Mouse (Mus musculus): ENCODE results near the gene Pde6h. TPM values are rescaled to one million over a fixed set of nuclear protein-coding genes. Genes with fewer than 3 reads are reported as not detected.
"Not testable (repeated sequence)": the region's sequence is repeated elsewhere in the genome, so short reads cannot be mapped to it uniquely, and the experiment has no call there.

The Pde6h gene
- total RNA-seq (2021) = under 1 TPM in 1 of 2 experiments, not detected in 1; 0.60 TPM
- long read RNA-seq, experiment 1, partial matches to known transcripts = 0 of 1 reads
- long read RNA-seq, experiment 1, other reads (novel, unspliced or antisense) = 1 of 1 reads
- long read RNA-seq, experiment 2, partial matches to known transcripts = 1 of 1 reads
- long read RNA-seq, experiment 2, other reads (novel, unspliced or antisense) = 0 of 1 reads

DNA sequence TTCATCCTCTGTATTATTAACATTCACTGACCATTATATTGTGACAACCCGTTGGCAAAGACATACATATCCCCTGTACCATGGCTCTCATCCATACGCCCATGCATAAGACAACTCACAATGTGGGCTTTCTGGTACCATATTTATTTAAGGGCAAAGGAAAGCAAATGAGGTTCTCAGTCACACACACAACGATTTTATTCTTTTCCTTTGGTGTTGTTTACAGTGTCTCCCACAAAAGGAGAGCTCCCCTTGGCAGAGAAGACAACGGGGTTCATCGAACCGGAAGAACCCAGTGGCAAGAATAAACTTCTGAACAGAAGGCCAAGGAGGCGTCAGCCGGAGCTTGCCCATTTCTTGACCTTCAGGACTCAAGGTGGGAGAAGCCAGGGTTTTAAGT is at the start of gene Pde6h:
Gene Pde6h (plus strand): TSS at position 301 of the 400 bp plus-strand sequence.
- DNase-seq = no peak

DNA sequence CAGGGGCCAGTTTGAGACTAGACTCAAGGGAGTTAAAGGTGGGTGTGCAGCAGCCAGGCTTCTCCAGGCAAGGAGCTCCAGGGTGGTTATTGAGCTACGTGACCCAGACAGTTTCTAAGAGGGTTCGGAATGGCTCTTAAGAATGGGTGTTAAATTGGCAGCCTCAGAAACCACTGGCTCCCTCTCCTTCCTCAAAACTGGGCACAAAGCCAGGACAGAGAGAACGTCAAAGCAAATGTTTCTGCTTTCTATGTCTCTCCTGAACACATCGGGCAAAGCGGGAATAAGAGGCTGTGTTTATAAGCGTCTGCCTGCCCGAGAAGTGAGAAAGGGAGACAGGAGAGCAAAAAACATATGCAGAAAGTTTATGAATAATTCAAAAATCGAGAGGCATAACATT is 49.0 kb upstream of the Pde6h start:
- DNase-seq = peak; percentile 34

DNA sequence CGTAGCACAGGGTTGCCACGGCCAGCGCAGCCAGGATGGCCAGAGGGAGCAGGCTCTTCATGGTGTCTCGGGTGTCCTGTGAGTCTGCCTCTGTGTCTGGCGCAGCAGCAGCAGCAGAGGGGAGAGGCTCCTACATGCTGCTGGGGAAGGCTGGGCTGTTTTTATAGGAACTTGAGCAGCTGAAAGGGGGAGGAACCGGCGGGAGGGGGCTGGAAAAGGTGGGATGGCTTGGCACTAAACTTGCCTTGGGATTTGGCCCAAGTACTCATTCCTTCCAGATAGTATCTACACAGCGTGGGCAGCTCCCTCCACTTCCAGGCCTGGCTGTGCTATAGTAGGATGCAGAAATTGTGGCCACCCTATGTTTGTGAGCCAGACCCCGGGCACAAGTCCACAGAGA is 48.0 kb upstream of the Pde6h start, which contains the start of gene Mgp:
Gene Mgp (minus strand): TSS at position 154 of the 400 bp plus-strand sequence.
- peak; percentile 18 for DNase-seq

DNA sequence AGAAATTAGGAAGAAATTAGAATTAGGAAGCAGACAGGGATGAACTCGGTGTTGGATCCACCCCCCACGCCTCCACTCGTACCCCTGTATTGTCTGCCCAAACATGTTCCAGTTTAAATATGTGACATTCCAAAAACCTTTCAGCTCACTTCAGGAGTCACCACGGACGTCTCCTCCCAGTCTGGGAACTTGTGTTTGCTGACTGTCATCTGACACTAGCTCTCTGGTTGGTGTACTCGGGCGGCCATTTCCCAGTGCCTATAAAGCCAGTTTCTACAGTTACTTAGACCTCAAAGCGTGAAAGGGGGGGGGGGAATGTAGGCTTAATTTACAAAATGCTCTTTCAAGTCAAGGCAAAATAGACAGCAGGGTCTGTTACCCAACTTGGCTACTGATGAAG is 42.0 kb upstream of the Pde6h start:
- DNase-seq = no peak

DNA sequence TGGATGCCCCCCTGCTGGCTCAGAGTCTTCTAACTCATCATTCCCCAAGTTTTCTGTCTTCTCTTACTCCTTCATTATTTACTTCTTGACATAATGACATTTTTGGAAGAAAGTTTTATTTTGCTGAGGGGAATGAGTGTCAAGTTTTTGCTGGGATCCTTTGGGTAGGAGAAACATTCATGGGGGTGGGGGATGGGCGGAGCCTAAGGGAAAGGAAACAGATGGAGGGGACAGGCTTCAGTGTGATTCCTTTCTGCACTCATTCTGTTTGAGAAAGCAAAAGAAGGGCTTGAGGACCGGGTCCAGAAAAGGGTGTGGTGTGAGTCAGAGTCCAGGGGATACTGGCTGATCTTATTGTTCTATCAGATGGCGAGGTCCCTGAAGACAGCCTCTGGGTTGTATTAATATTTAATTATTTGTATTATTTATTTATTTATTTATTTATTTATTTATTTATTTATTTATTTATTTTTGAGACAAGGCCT is 40.2 kb upstream of the Pde6h start:
- no peak for DNase-seq

DNA sequence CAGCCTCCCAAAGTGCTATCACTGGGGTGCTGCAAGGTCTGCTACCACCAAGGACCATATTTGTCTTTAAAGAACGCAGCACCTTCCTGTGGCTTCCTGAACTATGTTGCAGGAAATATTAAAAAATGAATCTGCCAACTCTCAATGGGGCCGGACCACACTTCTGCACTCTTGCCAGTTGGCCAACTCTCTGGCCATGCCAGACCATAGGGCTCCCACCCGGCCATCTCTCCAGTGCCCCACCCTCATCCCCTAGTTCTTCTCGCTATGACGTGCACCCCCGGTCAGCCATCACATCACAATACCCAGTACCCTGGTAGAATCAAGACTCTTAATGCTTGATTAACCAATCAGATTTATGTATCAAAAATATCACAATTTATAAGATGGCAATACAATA is 39.7 kb upstream of the Pde6h start:
- DNase-seq = no peak

DNA sequence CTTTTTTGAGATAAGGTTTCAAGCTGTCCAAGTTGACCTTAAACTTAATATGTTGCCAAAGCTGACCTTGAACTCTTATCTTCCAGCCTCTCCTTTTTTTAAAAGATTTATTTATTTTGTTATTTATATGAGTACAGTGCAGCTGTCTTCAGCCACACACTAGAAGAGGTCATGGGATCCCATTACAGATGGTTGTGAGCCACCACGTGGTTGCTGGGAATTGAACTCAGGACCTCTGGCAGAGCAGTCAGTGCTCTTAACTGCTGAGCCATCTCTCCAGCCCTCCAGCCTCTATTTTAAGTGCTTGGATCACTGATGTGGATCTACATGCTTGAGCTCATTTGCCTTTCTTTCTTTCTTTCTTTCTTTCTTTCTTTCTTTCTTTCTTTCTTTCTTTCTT is 38.9 kb upstream of the Pde6h start:
- not testable (repeated sequence) for DNase-seq

DNA sequence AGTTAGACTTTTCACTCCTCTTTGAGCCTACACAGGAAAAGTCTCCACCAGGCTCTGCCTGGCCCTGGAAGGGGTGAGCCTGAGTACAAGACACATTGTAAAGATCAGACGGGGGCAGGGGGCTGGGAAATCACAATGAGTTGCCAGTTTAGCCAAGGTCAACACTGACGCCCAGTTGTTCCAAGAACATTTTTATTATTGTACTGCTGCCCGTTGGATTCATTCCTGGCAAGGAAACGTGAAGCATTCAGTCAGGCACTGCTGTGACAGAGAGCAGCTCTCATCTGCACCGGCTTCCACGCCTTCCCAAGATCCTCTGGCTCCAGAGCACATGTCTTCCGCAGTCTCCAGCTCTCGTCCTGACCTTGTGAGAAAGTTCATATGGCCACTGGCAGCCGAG is 35.8 kb upstream of the Pde6h start:
- peak; percentile 66 for DNase-seq

DNA sequence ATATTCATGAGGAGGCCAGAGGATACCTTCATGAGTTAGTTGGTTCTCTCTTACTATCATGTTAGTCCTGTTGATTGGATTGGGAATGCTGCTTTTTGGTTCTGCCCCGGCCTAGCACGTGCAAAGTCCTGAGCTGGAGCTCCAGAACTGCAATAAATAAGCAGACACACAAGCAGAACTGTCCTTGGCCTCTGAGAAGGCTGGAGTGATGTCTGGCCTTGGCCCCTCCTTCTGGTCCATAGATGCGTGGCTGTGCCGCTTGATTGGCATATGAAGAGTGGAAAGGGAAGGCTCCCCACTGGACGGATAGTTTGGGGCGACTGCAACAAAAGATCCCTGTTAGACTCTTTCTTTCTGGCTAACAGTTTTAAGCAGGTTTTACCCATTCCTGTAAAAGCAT is 34.6 kb upstream of the Pde6h start:
- peak; percentile 20 for DNase-seq

DNA sequence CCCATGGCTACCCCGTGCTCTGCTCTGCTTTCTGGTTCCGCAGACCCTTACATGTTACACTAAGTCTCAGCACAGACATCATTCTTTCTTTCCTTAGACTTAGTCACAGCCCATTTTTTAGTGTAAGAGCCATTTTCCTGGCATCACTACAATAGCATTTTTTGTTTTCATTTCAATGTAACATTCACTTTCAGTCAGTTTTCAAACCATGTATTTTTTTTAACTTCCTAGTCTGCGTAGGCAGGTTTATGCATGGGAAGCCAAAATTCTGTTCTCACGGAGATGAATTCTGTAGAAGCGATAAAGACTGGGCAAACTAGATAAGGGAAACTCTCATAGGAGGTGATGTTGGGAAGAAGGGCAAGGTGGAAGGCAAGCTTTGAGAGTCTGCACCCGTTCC is 34.1 kb upstream of the Pde6h start:
- DNase-seq = no peak

DNA sequence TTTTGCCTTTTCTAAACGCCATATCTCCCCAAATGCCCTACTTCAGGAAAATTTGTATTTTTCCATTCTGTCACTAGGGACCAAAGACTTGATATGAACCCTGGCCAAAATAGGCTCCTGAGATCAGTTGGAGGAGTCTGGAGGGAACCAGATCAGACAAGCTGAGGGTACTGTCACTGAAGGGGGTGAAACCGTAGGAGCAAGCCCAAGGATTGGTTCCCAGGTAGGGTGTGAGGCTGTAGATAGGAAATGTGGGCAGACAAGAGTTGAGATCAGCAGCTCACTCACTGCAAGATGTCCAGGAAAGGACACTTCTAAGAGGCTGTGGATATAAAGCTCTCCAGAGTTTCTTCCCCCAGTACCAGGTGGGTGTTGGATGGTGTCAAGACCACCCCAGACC is 31.6 kb upstream of the Pde6h start:
- no peak for DNase-seq

DNA sequence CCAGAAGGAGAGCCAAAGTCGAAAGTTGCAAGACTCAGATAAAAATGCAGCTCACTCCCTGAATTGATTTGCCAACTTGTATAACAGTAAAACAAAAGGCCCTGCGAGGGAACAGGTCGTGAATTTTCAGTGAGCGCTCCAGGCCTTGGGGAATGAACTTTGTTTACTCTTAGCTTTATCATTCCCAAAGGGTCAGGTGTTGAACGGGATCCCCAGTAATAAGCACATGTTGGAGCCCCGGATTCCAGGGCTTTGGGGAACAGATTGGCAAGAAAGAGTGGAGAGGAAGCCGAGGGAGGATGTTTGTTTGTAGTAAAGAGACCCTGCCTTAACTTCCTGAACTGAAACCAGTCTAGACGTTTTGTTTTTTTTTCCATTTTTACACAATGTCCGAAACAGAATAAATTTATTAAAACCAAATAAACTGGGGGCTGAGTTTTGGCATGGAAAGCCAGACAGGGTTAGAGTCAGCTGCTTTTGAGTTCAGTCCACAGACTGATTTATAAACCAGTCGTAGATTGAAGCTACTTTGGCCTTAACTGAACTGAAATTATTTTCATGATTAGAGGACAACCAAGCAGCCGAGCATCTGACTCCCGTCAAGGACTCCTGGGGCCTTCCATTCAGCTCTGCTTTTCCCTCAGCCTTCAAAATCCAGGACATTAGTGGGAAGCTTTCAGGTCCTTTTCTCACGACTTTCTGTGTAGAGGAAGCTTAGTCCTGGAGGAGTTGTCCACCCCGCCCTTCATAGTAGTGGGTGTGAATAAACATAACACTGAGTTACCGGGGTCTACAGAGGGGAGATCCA is 28.9 kb upstream of the Pde6h start:
- no peak for DNase-seq

DNA sequence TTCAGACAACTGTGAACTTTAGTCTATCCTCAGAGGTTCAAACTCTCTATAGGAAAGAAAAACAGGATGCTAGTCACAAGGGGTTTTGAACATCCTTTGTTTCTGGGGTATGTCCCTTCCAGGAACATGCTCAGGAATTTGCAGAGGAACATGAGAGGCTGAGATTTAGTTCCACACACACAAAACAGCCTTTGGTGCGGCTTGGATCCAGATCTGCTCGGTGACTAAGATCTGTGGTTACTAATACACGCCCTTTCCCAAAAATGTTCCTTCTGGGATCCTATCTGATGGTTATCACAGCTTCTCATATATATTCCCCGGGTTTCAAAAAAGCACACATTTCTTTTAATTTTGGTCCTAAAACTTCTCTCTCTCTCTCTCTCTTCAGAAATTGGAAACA is 25.8 kb upstream of the Pde6h start:
- DNase-seq = no peak

DNA sequence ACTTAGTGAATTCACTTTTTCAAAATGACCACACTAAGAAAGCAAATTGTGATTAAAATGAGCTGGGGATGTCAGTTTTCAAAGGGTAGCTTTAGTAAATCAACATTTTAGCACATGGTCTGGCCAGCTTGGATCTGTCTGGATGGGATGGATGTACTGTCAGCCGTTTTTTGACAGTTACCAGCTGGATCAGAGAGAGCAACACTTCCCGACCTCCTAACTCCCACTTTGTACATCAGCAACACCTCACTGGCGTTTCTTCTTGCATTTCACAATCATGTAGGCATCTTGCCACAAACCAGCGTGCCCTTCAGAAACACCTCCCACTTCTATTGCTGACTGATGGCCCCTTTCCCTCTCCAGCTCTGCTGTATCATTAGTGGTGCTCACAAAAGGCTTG is 25.4 kb upstream of the Pde6h start:
- no peak for DNase-seq

DNA sequence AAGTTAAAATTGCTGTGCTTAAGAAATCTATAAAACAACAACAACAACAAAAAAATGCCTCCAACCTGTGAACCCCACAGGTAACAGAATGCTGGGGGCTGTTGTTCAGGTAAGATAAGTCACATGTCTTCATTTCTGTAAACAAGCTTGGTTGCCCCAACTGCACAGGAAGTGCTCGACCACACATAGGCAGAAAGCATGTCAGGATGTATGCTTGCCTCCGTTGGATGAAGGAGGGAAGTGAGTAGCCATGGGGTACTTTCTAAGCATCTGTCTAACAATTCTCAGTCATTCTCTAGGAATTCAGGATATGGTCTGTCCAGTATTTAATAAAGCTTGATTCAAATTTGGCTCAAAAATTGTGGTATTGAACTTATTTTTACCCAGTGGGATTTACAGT is 24.7 kb upstream of the Pde6h start:
- DNase-seq = no peak

DNA sequence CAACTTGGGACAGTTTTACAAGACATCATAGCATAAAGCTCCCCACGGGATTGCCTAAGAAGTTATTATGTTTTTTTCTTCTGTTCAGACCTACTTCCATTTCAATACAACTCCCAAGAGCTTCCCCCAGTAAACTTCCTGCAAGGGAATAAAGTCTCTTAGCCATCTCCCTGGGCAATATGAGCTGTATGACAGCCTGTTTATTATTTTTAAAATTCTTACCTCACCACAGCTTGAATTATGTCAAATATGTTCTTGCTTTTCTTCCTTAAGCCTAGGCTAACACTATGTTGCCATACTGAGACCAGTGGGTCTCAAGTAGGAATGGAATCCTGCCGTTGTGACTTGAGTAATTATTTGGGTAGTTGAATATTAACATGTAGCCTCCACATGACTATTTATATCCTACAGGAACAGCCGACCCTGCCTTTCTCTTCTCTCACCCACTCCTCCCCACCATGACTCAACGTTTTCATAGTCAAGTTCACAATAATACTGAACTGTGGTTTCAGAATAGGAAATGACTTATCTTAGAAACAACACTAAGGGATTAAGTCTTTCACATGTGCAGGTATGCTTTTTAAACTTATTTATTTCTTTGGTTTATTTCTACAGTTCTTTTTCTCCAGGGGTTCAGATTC is 23.1 kb upstream of the Pde6h start:
- DNase-seq = no peak

DNA sequence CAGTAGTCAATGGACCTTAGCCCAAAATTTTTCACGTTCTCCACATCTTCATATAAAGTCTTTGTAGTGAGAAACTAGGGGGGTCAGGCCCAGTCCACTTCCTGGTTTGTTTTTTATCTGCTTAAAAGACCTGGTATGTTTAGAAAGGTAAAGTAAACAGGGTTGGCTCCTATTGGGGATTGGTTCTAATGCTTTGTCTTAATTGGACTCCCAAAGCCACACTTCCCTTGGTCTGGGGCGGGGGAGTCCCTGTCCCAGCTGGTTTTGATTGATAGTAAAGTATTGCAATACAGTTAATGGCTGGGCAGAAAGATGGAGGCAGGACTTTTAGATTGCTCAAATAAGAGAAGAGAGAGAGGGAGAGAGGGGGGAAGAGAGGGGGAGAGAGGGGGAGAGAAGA is 22.6 kb upstream of the Pde6h start:
- no peak for DNase-seq

DNA sequence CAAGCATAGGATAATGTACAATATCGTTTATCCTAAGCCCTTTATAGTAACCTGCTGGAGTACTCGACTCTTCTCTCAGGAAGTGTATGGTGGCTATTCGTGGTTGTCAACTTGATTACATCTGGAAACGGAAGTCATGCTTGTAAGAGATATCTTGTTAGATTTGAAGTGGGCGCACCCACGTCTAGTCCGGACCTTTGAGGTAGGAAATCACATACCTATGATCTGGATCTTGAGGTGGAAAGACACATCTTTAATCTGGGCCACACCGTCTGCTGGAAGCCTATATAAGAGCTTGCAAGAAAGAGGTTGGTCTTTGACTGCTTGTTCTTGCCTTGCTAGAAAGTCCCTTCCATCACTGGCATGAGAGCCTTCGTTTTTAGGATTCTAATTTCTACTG is 21.1 kb upstream of the Pde6h start:
- DNase-seq = no peak

DNA sequence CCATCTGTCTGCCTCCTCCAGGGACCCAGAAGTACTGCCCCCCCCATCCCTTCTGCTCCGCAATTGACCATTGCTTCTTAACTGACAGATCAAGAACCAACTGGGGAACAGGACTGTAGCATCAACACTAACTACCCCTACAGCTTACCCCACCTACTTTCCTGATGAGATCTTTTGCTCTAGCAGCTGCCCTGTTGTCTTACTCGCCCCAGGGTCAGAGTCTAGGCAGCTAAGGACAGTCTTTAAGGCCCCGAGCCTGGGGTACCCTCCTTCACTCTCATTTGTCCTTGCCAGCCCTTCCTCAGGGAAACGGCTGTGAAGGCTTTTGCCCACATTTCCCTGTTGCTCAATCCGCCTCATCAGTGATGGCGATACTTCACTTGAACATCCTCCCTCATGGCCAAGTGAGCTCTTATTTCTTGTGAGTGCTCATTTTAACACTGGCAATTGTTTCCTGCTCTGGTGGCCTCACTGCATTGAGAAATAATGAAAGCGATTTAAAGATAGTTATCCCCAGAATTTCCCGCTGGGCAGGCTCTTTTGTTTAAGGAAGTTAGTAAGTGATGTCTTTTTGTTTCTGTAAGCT is 19.7 kb upstream of the Pde6h start:
- DNase-seq = no peak

DNA sequence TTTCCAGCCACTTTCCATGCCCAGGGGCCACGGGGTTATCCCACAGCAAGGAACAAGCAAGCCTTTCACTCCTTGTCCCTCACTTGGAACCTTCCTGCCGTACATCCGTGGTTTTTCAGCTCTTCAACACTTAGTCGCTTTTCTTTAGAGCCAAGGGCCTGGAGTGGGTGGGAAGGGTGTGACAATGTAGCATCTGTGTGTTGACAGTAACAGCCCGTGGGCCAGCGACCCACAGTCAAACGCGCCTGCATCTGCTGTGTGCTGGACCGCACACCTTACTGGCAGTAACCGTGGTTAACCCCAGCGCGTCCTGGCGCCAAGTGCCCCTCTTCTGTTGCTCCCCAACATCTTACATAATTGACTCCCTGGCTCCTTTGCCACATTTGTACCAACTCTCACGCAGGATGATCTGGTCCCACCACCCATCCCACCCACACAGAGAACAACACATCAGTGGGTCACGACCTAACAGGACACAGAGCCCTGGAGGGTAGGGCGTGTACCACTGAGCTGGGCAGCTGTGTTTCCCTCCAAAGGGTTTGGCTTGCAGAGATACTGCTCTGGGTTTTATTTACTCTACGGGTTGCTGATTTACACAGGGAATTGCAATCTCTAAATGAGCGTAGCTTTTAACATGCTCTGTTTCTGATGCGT is 17.2 kb upstream of the Pde6h start:
- no peak for DNase-seq

DNA sequence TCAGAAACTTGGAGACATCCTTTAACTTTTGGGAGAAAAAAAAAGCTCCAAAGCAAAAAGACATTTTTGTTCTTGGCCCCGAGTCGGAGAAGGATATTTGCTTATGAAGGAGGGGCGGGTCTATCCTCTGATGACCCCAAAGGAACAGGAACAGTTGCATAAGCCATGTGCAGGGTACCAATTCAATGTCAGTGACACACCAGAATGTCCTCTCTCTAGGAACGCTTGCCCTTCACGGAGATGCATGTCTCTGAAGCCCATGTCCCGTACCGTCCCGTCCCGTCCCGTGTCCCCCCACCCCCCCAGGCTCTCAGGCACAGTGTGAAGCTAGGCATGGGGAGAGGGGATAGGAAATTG is 16.7 kb upstream of the Pde6h start:
- DNase-seq = no peak

DNA sequence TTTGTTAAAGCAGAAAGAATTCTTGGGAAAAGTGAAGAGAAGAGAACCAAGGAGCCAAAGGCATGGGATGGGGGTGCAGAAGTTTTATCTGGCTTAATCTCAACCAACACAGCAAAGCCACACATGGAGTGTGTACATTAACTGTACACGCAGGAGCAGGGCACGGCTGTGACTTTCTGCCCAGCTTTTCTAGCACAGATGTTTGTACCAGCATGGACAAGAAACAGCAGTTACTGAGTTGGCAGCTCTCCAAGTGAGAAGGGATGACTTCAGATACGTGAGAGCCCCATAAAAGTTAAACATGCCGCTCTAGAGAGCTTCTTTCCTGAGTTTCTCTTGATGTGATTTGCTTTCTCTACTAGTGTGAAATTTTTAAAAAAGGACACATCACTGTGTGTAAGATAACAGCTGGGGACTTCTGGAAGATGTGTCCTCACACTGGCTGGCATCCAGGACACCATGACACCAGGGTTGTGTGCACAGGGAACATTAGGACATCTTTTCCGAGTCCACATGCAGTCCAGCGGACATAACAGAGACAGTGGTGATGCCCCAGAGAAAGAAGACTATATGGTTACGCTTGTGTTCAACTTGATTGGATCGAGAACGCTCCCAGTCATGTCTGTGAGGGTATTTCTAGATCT is 13.3 kb upstream of the Pde6h start:
- DNase-seq = no peak

Data from adrenal gland, postnatal 10 days (tissue).